Mouse (Mus musculus): ENCODE measurements around the gene Meis1. TPM values are rescaled to one million over a fixed set of nuclear protein-coding genes. Genes with fewer than 3 reads are reported as not detected.

Meis1 gene
- polyA plus RNA-seq, 3 experiments from 2014 or later, result 0.10 to 0.13 TPM; not detected in 1

- ATAC-seq, result no peak
Measured at GRCm38 (mm10) chr11:19014441-19015161, 4.2 kb downstream of the Meis1 start.

DNA sequence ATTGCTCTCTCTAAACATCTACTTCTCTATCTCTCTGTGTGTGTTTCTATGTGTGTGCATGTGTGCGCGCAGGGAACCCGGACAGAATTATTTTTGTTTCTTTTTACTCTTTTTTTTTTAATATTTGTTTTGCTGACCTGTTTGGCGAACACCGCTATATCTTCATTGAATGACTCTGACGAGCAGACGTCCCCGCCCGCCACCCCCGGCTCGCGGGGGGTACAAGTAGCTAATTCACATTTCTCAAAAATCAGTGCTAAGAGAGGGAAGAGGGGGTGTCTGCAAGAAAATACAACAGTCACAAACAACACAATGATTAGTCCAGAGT is 4.7 kb downstream of the Meis1 start:
- ATAC-seq, result no peak

GRCm38 (mm10) chr11:19013141-19014112 is 5.4 kb downstream of the Meis1 start:
- ATAC-seq, result no peak

DNA sequence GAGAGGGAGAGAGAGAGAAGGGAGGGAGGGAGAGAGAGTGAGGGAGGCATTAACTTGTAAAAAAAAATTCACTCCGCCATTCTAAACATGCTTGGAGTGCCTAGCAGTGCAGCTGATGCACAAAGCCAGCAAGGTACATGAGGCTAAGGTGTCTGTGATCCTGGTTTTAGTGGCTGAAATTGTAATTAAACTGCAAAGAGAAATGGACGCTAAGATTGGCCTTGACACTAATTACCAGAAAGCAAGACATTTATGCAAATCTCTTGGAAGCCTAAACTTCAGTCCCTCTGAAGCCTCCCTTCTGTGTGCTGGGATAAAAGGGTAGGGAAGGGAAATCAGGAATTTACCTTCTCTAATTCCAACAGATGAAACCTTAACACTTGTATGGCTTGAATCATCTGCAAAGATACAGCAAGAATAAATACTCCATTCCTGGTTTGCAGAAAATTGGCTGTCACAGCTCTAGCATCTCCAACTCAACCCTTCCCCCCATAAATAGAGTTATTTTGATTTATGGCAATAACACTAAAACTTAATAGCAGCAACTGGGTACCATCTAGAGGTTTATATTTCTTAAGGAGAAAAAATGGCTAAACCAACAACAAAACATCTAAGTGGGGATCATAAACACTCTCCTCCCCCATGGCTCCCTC is 6.2 kb downstream of the Meis1 start:
- ATAC-seq, result no peak

- no peak for ATAC-seq
Measured at GRCm38 (mm10) chr11:19012001-19012400, 6.8 kb downstream of the Meis1 start.

DNA sequence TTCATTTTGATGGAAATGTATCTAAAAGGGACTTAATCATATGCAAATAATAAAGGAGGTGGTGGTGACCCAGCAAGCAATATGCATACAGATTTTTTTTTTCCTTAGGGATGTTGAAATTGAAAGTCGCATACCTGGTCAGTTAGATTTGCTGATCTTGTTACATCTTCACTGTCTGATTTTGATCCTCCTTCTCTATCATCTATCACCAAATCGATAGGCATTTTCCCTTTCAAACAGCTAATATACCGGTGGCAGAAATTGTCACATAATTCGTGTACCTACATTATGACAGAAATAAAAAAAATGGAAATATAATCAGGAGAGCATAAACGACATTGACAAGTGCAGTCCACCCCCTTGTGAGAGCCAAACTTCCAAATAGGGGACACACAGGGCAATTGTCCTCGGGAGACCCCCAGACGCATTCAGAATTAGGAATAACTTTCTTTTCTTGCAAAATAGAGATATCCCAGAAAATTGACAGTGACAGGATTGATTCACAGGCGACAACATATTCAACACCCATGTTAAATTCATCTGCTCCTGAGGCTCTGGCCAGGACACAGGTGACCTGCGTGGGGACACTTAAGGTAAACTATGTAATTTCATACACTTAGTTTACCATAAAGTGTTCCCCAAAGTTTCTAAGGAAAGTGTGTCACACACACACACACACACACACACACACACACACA is 7.5 kb downstream of the Meis1 start:
- ATAC-seq, result no peak

GRCm38 (mm10) chr11:19010396-19010811 is 8.4 kb downstream of the Meis1 start:
- ATAC-seq, result no peak

DNA sequence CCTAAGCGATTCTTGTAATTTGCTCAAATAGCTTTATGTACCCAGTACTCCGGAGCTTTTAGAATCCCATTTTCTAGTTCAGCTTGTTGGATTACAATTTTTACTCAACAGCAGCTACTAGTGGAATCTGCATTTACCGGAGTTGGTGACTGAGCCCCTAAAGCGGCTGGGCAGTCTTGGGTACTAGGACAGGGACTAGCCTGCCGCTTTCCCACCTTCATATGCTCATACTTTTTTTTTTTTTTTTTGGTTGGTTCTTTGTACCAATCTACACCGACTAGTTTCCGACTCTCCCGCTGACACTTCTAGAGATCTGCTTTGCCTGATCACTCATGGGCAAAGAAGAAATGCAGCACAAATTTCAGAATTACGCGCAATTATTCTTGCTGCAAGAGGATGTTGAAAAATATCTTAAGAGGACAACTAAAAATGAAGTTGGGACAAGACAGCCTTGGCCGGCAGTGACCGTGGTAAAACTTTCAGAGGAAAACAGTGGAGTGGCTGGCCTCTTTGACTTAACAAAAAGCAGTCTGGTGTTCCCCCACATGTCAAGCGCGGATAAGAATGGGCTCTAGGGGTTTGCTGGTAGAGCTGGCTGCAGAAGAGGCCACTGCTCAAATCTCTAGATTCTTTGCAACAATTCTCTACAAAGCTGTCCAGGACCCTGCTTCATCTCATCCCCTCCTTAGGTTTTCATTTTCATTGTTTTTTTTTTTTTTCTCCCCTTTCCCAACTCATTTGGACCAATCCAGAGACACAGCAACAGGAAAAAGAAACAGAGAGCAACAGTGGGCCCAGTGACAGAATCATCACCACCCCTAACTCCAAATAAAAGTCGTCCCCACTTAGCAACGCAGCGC is 9.0 kb downstream of the Meis1 start:
- no peak for ATAC-seq

DNA sequence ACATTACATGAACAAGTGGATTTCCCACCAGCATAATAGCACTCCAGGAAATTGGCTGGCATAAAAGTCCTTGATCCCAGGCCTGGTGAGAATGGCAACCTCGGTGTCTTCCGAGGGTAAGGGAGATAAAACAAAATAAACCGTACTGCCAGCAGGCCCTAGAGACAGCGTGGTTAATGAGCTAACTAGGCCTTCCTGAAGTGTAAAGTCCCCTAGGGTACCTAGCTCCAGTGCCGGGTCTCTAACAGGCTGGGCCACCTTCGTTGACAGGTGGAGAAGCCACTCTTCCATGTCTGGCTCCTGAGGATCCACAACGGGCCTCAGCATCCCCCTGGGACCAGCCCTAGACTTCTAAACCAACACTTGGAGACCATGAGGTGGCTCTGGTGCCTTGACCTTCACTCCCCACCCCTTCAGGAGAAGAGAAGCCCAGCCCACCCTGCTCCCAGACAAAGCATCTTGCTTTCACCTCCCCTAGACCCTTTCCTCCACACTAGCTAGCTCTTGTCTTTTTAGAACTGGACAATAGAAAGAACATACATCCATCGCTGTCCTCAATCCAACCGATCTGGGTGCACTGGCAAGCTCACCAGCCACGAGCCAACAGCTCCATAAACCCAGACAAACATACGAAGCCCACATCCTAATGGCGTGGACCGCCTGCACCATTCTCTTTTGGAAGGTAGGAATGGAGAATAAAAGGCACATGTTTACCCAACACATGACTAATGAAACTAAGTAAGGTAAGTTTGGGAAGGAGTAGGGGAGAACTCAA is 10.0 kb downstream of the Meis1 start:
- no peak for ATAC-seq

- no peak for ATAC-seq
Measured at GRCm38 (mm10) chr11:19007541-19008424, 11.0 kb downstream of the Meis1 start.

DNA sequence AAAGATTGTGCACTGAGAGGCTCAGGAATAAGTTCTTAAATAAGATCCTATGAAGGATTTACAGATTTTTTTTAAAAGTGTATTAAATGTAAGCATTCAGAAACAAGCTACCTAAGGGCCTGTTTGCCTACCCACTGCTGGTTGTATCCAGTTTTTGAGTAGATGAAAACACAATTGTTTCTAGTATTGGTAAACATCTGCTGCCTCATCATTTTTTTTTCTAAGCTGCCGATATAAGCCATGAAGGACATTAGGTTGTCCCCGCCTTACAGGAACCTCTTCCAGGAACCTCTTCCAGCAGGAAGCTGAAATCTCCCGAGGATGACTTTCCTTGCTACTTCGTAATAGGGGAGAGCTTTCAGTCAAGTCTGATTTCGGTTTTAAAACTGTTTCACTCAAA is 11.7 kb downstream of the Meis1 start:
- no peak for ATAC-seq

- no peak for ATAC-seq
Measured at GRCm38 (mm10) chr11:19005913-19006693, 12.7 kb downstream of the Meis1 start.

DNA sequence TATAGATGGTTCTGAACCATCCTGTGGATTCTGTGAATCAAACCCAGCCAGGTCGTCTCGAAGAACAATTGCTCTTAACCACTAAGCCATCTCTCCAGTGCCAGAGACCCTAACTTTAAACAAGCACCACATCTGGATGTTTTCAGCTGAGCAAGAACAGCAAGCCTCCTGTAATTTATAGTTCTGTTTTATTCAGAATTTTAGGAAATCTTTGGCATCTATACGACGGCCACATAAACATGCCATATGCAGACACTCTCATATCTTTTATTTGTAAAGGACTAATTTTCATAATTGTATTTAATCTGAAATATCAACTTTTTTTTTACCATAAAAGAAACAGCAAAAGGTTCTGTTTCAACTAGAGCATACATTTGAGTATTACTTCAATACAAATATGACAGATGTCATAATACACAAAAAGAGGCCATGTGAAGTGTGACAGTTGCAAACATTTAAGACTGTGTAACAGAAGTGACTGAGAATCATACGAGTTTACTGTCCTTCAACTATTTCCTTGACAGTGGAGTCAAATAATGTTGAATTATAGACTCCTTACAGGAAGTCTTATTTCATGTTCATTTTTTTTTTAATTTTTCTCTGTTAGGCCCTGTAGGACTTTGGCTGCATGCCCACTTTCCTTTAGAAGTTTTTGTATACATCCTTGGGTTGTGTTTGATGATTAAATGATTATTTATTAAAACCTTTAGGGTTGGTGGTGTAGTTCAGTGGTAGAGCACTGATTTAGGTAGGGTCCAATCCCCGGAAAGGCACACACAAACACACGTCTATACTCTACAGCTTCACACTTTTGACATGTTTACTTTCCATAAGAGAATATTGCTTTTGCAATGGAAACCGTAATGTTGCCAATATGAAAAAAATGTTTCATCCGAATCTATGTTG is 13.5 kb downstream of the Meis1 start:
- no peak for ATAC-seq

DNA sequence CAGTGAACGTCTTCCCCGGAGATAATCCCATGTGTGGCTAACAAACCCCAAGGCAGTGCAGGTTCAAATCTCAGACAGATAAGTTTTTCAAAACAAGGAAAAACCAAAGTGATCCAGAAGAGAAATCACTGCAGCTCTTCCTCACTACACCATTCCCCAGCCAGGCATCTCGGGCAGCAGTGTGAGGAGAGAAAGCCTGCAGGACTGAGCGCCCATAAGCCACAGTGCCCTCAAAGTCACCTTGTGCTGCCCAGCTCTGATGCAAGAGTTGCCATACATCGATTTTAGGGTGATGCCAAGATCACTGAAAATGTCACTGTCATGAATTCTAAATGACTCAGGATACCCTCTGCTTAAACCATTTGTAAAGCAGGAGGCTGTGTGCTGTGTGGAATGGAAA is 15.7 kb downstream of the Meis1 start:
- no peak for ATAC-seq

DNA sequence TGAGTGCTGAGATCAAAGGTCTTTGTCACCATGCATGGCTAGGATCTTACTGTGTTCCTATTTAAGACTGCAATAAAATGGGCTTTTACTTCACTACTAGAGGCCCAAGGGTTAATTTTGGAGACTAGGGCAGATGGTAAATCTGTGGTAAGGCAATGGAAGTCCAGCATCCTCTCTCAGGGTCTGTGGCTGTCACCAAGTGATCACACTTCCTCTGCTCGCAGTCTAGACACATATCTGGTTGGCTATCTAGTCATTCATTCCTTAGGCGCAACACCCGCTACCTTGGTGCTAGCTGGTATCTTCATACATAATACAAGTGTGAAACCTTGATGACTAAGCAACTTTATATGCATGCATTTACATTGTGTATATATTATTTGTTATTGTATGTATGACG is 22.0 kb downstream of the Meis1 start:
- no peak for ATAC-seq

- ATAC-seq, result no peak
Measured at GRCm38 (mm10) chr11:18996289-18996688, 22.5 kb downstream of the Meis1 start.

GRCm38 (mm10) chr11:18992796-18993195 is 26.0 kb downstream of the Meis1 start:
- ATAC-seq, result no peak

- no peak for ATAC-seq
Measured at GRCm38 (mm10) chr11:18990244-18990677, 28.5 kb downstream of the Meis1 start.

Data from inflammation-experienced regulatory T-cells, adult 6 months (primary cell).